Mouse (Mus musculus): ENCODE measurements around the gene Igfbp2.

Igfbp2 gene

DNA sequence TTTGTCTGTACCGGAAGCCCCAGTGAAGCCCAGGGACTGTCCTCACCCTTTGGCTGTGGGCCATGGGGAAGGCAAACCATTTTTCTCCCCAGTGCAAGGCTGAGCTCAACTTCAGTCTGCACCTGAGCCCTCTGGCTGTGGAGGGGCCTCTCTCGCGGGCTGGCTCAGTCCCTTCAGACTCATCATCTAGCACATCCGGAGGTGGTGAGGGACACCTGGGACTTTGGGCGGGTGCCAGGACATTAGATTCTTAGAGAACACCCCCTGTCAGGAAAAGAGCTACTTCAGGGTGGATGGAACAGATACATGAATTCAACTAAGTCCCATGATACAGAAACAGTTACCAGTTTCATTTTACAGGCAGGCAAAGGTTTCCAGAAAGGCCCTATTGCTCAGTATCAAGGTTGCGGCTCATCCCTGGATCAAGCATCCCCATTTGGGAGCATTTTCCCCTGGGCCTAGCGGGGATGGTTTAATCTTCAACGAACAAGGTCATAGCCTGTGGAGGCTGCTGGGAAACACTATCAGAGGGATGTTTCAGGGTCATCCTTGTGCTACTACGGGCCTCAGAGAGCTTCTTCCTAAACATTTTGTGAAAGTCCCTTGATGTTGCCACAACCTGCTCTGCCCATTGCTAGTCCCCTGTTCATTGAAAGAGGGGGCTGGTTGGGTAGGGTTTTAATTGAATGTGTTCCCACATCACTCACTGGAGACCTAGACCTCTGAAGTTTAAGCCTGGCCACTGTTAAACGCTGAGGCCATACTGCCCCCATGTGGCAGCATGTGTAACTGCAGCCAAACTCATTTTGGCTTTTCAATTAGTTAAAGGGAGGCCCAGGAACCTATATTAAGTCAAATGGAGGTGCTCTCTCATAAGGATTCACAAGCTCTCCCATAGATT lies 30.3 kb downstream of the Igfbp2 start:
- in situ Hi-C loops (cut with MboI) = loop anchor here (25.0 kb wide), 1 partner anchor 958 kb away; no protein-coding TSS in a partner anchor

DNA sequence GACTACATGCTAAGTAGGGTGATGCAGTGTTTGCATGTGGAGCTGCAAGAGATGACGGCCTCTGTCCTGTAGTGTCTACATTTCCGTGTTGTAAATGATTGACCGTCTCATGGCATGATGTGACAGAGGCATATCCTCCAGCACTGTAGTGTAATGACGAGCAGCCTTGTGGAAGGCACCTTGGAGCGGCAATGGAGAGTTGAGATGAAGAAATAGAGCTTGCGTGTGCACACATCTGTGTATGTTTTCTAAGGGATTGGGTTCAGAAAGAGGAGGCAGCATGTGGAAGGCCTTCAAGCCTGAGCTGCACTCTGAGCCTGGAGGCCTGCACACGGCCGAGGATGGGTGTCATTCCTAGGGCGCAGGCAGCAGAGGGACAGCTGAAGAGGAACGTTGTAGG lies 31.4 kb downstream of the Igfbp2 start:
- in situ Hi-C loops (cut with MboI) = loop anchor here (25.0 kb wide), 1 partner anchor 957 kb away; no protein-coding TSS in a partner anchor

- in situ Hi-C loops (cut with MboI) = loop anchor here (25.0 kb wide), 1 partner anchor 956 kb away; no protein-coding TSS in a partner anchor
Measured at GRCm38 (mm10) chr1:72856209-72856909, 32.1 kb downstream of the Igfbp2 start.

DNA sequence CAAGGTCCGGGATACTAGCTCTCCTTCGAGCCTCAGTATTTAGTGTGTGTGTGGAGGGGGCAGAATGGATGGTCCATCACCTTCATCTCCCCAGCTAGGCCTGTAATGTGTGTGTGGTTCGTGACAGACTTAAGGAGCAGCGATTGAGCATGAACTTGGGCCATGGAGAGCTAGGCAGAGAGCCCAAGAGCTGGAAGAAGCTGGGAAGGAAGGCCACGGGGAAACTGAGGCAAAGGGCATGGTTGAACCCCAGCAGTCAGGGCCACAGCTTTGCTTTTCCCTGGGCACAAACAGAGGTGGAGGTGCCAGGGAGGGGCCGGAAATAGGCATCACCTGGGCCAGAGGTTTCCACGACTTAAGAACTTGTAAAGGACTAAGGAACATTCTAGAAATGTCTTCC lies 32.8 kb downstream of the Igfbp2 start:
- in situ Hi-C loops (cut with MboI) = loop anchor here (25.0 kb wide), 1 partner anchor 955 kb away; no protein-coding TSS in a partner anchor

- in situ Hi-C loops (cut with MboI) = loop anchor here (25.0 kb wide), 1 partner anchor 955 kb away; no protein-coding TSS in a partner anchor
Measured at GRCm38 (mm10) chr1:72857631-72858030, 33.3 kb downstream of the Igfbp2 start.

- in situ Hi-C loops (cut with MboI) = loop anchor here (25.0 kb wide), 1 partner anchor 954 kb away; no protein-coding TSS in a partner anchor
Measured at GRCm38 (mm10) chr1:72858286-72858685, 34.0 kb downstream of the Igfbp2 start.

- in situ Hi-C loops (cut with MboI) = loop anchor here (25.0 kb wide), 1 partner anchor 953 kb away; no protein-coding TSS in a partner anchor
Measured at GRCm38 (mm10) chr1:72858874-72859273, 34.6 kb downstream of the Igfbp2 start.

DNA sequence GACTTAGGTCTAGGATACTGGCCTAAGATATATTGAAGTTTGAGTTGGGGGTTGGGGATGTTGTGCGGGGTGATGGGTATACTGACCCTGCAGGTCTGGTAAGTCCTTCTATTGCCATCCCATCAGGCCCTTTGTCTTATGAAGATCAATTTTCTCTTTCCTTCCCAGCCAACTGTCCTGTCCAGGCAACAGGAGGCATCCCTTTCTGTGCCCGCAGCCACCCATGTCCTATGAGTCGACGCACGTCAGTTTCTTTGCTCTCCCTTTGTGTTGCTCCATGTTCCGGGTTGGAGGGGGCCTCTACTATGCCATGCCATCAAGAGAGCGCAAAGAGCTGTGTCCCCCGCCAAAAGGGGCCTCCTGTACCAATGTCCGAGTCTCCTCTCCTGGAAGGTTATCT lies 35.7 kb downstream of the Igfbp2 start:
- in situ Hi-C loops (cut with MboI) = loop anchor here (25.0 kb wide), 1 partner anchor 952 kb away; no protein-coding TSS in a partner anchor

DNA sequence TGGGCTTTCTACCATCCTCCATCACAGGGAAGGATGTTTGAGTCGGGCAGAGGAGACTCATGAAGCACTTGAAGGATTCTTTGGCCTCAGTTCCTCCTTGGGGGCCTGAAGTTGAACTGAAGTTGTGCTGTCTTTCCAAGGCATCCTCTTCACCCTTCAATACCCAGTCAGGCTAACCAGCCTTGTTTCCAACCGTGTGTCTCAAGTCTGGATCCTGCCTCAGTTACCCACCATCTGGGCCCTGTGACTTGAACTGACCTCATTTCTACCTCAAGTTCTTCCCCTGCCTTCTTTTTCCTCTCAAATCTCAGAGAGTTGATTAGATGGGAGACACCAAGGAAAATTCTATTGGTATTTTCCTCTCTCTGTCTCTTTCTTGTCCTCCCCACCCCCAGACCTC lies 36.2 kb downstream of the Igfbp2 start:
- in situ Hi-C loops (cut with MboI) = loop anchor here (25.0 kb wide), 1 partner anchor 952 kb away; no protein-coding TSS in a partner anchor

GRCm38 (mm10) chr1:72861702-72862101 lies 37.4 kb downstream of the Igfbp2 start:
- in situ Hi-C loops (cut with MboI) = loop anchor here (25.0 kb wide), 1 partner anchor 951 kb away; no protein-coding TSS in a partner anchor

GRCm38 (mm10) chr1:72862248-72862647 lies 37.9 kb downstream of the Igfbp2 start:
- in situ Hi-C loops (cut with MboI) = loop anchor here (25.0 kb wide), 1 partner anchor 950 kb away; no protein-coding TSS in a partner anchor

- in situ Hi-C loops (cut with MboI) = loop anchor here (25.0 kb wide), 1 partner anchor 949 kb away; no protein-coding TSS in a partner anchor
Measured at GRCm38 (mm10) chr1:72863692-72864091, 39.4 kb downstream of the Igfbp2 start.

DNA sequence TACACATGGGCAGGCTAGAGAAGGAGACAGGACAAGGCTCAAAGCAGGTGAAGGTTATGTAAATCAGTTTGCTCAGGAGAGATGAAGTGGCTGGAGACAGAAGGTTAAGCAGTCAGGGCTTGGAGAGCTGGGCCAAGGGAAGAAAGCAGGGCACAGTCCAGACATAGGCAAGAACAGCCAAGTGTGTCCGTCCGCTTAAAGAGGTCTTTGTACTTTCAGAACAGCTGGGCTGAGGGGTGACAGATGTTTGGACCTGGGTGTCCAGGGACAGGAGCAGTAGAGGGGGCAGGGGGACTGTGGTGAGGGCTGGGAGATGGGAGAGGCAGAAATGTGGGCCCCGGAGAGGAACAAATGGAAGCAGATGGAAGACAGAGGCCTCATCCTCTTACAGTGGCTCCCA lies 40.0 kb downstream of the Igfbp2 start:
- in situ Hi-C loops (cut with MboI) = loop anchor here (25.0 kb wide), 1 partner anchor 948 kb away; no protein-coding TSS in a partner anchor

- in situ Hi-C loops (cut with MboI) = loop anchor here (25.0 kb wide), 1 partner anchor 946 kb away; no protein-coding TSS in a partner anchor
Measured at GRCm38 (mm10) chr1:72865900-72866299, 41.6 kb downstream of the Igfbp2 start.

GRCm38 (mm10) chr1:72866417-72866816 lies 42.1 kb downstream of the Igfbp2 start:
- in situ Hi-C loops (cut with MboI) = loop anchor here (25.0 kb wide), 1 partner anchor 946 kb away; no protein-coding TSS in a partner anchor

- in situ Hi-C loops (cut with MboI) = loop anchor here (25.0 kb wide), 1 partner anchor 945 kb away; no protein-coding TSS in a partner anchor
Measured at GRCm38 (mm10) chr1:72867346-72867745, 43.0 kb downstream of the Igfbp2 start.

- in situ Hi-C loops (cut with MboI) = loop anchor here (25.0 kb wide), 1 partner anchor 944 kb away; no protein-coding TSS in a partner anchor
Measured at GRCm38 (mm10) chr1:72868429-72869215, 44.3 kb downstream of the Igfbp2 start.

DNA sequence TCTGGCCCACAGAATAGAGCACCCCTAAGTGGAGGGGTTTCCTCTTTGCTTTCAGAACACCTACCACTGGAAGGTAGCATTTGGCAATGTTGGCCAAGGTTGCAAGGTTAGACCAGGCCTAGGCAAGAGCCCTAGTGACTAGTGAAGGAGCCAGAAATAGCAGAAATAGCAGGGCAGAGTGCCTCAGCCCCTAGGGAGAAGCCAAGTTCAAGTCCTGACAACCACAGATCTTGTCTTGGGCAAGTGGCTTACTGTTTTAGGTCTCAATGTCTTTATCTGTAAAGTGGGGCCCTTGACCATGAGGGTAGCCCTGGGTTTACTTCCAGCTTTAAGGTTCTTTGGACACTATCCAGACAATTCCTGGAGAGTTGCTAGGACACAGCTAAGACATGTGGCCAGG lies 45.0 kb downstream of the Igfbp2 start:
- in situ Hi-C loops (cut with MboI) = loop anchor here (25.0 kb wide), 1 partner anchor 943 kb away; no protein-coding TSS in a partner anchor

DNA sequence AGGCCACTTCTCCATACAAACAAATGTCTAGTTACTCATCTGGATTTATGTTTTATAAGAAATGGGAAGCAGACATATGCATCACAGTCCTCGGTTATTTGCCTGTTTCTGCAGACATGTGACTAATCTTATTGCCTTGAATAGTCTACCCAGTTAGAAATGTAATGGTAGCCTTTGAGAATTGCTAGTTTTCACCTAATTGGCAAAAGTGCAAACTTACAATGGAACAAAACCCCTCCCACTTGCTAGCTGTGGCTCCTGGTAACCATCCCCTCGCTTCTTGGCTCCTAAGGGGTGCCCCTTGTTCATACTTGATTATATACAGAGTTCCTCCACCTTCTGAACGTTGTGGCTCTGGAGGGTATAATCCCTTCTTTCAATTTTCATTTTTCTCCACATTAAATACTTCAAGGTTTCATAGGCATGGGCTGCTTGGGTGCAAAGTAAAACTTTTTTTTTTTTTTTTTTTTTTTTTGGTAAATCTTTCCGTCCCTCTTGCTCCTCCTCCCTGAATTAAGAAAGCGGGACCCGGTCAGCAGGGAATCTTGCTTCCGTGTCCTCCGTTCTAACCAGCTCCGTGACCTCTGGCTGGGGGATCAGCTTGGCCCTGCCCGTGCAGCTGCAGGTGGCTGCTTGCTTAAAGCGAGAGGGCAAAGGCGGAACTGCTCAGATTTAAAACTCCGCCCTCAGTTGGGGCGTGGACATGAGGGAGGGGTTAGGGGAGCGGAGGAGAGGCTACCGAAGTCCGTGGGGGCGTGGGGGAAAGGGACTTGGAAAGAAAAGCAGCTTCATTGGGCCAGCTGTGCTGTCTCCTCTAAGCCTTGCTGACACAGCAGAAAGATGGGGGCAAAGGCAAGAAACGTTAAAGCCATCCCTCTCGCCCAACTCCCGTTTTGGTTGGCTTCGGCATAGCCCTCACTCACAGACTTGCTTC lies 45.6 kb downstream of the Igfbp2 start:
- in situ Hi-C loops (cut with MboI) = loop anchor here (25.0 kb wide), 1 partner anchor 942 kb away; no protein-coding TSS in a partner anchor

Data from mature B cell (primary cell).